Mouse (Mus musculus) cerebellum, postnatal 14 days (tissue): ENCODE data around the gene AC109138.7.

Experiments used
- DNase-seq, 2 experiments: peaks; one replicate each; pipeline ENCODE4 v3.0.0; 2021; ENCODE audit warnings: mixed read lengths in 2 of 2

Gene AC109138.7

GRCm38 (mm10) chr19:4257216-4257896 is 43.2 kb downstream of the AC109138.7 start:
- peak; percentile 97 to 98 for DNase-seq

DNA sequence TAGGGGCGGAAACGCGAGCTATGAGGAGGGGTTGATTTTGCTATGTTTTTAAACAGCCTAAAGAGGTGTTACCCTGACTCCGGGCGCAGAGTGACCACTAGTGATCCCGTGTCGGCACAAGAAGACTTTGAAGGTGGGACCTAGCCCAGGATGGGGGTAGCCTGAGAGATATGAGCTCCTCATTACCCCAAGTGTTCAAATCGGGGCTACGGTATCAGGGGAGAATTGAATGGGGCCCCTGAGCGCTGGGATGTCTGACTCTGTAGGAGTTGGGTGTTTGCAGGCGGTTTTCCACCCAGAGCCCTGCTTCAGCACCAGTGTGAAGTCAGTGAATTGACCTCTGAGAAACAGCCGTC is 43.7 kb downstream of the AC109138.7 start:
- DNase-seq = no peak

- DNase-seq = peak in 1 of 2 experiments; percentile 44
Measured at GRCm38 (mm10) chr19:4261038-4261698, 47.0 kb downstream of the AC109138.7 start.

DNA sequence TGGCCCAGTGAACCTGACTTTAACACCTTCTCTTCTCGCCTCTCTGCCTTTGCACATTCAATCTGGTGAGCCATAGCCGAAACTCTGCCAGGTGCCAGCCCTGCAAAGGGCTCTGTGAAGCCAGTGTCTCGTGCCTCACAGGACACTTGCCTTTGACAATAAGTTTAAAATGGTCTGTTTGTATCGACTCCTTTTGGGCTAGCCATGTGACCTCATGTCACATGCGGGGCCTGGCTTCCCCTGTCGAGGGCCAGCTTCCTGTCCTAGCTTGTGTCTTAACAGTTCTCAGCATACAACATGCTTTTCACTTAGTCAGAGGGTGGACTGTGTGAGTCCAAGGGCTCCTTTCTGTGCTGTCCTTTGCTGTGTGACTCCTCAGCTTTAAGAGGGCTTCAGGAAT is 48.6 kb downstream of the AC109138.7 start:
- peak in 1 of 2 experiments; percentile 31 for DNase-seq

GRCm38 (mm10) chr19:4263702-4264101 is 49.5 kb downstream of the AC109138.7 start:
- DNase-seq = no peak

DNA sequence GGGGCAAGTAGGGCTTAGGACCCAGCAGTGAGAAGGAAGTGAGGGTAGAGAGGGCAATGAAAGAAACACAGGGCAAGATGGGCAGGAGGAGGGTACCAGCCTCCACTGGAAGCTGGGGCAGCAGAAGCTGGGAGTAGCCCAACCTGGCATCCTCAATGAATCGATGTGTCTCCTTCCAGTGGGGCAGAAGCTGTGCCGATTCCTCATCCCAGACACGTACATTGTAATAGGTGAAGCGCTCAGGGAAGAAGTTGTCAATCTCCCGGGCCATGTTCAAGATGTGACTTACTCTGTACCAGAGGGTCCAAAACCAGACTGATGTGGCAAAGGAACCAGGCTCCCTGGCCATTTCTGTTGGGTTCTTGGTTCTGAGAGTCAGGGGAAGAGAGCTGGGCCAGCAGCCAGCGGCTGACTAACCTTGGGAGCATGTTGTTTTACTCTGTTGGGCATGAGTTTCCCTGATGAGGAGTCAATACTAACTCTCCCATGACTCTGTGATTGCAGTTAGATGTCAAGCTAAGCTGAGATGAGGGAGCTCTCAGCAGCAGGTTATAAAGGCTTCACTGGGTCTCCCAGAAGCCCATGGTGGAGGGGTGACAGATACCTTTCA is 50.1 kb downstream of the AC109138.7 start:
- no peak for DNase-seq

DNA sequence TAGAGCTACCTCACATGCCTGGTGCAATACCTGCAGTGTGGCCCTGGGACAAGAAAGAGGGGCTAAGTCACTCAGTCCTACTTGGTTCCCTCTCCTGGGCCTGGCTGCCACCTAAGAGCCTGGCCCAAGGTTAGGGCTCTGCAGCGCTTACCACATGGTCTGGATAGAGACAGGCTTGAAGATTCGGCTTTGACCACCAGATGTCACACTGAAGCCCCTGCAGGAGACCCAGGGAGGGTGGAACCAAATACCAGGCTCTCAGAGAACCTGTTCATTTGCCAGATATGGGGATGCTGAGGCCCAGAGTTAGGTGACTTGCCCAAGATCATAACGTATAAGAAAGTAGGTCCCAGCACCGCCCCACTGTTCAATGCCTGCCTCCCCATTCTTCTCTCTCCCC is 51.8 kb downstream of the AC109138.7 start:
- DNase-seq = peak in 1 of 2 experiments; percentile 45

DNA sequence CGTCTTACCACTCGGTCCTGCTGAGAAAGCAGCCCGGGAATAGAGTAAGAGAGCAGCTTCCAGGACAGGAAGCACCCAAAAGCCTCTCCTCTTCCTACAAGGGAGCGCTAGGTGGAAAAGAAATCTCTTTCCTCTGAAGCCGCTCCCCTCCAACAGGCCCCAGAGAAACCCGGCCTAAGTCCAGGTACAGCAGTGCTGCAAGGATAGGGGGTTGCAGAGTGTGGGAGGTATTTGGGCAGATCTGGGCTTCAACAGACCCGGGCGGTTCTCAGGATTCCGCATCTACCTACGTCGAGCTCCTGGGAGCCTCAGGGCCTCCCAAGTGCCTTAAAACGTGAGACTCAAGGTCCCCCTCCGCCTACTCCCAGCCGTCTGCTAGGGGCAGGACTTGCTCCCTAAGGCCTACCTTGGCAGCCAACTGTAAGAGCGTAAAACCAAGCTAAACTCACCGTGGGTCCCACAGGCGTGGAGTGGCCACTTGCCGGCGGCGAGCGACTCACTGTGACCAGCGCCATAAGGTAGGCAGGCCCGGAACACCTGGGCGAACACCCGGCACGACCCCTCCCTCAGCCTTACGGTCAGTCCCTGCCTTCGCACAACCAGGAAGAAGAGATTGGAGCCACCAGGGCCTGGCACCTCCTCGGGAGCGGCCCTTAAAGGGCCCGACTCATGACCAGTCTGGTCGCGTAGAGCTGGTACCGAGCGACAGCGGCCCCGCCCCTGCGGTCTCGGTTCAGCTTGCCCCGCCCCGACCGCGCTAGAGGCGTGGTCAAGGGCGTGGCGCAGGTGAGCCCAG is 54.6 kb downstream of the AC109138.7 start, which contains the start of gene Ssh3:
Gene Ssh3, minus strand, starts transcription at position 615 of the 796 bp plus-strand sequence.
- peak; percentile 74 to 81 for DNase-seq

DNA sequence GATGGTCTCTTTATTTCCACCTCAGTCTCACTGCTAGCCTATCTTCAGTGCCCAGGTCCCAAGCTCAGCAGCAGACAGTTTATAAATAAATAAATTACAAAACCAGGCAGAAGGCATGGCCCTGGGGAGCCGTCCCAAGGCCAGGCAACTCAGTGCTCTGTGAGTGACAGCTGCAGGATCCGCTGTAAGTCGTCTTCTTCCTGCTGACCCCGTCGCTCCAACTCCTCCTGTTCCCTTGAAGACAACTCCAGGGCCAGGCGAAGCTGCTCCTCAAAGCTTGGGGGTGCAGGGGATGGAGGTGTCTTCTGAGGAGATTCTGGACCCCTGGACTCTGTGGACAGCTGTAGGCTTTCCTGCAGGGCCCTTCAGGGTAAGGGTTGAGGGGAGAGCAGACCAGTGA is 56.0 kb downstream of the AC109138.7 start:
- DNase-seq = no peak

GRCm38 (mm10) chr19:4270972-4271371 is 56.8 kb downstream of the AC109138.7 start:
- no peak for DNase-seq

GRCm38 (mm10) chr19:4279487-4279886 is 65.3 kb downstream of the AC109138.7 start:
- peak in 1 of 2 experiments; percentile 65 for DNase-seq

DNA sequence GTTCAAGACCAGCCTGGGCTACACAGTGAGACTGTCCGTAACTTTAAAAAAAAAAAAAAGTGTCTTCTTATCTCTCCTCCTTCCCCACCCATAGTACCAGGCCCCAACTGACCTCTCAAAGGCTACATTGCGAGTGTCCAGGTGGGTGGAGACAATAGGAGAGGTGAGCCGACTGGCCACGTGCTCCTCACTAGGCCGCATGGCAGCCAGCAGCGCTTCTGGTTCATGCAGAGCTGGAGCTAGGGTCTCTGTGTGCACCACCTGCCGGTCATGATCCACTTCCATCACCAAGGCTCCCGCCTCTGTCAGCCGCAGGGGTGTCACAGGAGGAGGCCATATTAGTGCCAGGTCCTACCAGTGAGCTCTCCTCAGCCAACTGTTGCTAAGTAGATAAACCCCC is 66.3 kb downstream of the AC109138.7 start:
- DNase-seq = no peak
